17 mouse cellular contexts compared by ENCODE assay signal in the genomic region with DNA sequence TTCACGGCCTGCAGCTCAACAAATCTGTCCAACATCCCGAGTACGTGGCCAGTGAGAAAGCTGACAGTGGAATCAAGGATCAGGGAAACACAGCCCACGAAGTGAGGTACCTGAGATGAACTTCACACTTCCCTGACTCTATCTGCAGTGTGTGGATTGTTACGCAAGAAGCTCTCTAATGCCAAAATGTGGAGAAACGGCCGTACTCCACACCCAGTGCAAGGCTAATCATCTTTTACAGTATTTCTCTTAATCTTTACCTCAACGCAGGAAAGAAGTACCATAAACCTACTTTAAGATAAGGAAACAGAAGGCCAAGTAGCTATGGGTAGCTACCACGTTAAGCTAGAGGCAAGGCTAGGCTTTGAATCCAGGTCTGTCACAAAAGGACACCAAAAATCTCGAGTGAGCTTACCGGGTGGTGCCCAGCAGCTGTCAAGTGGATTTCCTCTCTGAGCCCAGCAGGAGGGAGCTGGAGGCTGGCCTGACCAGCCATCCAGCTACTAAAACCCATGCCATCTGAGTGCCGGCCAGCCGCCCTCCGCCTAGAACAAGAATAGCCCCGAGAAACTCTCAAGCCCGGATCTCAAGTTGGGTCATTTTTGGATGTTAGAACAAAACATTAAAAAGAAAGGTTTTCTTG. TPM values are rescaled to one million over a fixed set of nuclear protein-coding genes. Genes with fewer than 3 reads are reported as not detected.
DNase-seq lines count a peak whose midpoint lies in the region; ATAC-seq and TF ChIP-seq lines count a peak whose summit lies in the region.
"Had no signal": no experiment of that assay in that cellular context is flagged by ENCODE, and none has a peak within 500 bp of the region (broad histone marks: within the 10 kb centered on the region; RNA-seq: fewer than 3 reads in every experiment).

No protein-coding gene starts in this region.

- WGBS in lung, adult 2 months, result 63% methylated on average over 16 of the region's 16 CpGs

- no peaks in the 10 kb centered on the region for H3K27me3 ChIP-seq in myocyte (ENCODE audit: control insufficient read depth, insufficient read depth, insufficient read length)

- no peak overlapping the region for H3K4me3 ChIP-seq in lung, adult 2 months (replicated peaks; ENCODE audit: extremely low read depth, low read depth, low read length)
- no peak overlapping the region for H3K4me3 ChIP-seq in myocyte

- DNase-seq in cerebellum, adult 11 months, result peak; percentile 53
- DNase-seq in lung, postnatal 25 days (ENCODE audit: low spot score), result peak; percentile 18
- no peak for DNase-seq in lung, adult 2 months
- peak; percentile 59 for DNase-seq in gastrocnemius, postnatal 25 days
- DNase-seq in ovary, adult 18-20 months (ENCODE audit: low spot score), result no peak
- DNase-seq in thymus, postnatal 10 days (ENCODE audit: low spot score in 2 of 2), result no peak
- DNase-seq: liver; thymus, postnatal 4 days had no signal

- no peak for TF ChIP-seq CTCF in lung, adult 2 months (IDR thresholded peaks at IDR 0.05; ENCODE audit: insufficient read depth, low read length)

- TF ChIP-seq POLR2A in lung, adult 2 months (IDR thresholded peaks at IDR 0.05; ENCODE audit: borderline replicate concordance, extremely low read depth, low read depth, low read length), result no peak
- TF ChIP-seq POLR2A in myocyte (IDR thresholded peaks at IDR 0.05; ENCODE audit: insufficient read length, low read depth), result no peak

- ATAC-seq in cerebellum, adult (ENCODE audit: insufficient number of reproducible peaks, low FRiP score, low TSS enrichment), result no peak; the same call in 1 of the 2 replicates
- ATAC-seq: inflammation-experienced regulatory T-cells, adult 6 months had no signal

- peaks cover 14% of the 10 kb centered on the region for H3K36me3 ChIP-seq in myocyte (ENCODE audit: control insufficient read depth, insufficient read depth)

- H3K4me2 ChIP-seq in myocyte (ENCODE audit: low read depth), result peak overlapping the region; percentile 32
- H3K4me2 ChIP-seq: midbrain, embryonic 11.5 days had no signal

- no peaks in the 10 kb centered on the region for H3K79me2 ChIP-seq in myocyte (ENCODE audit: control insufficient read depth, insufficient read depth)

- no peak overlapping the region for H3ac ChIP-seq in myocyte (ENCODE audit: control insufficient read depth, insufficient read length)

- H3K4me1 ChIP-seq in lung, adult 2 months (ENCODE audit: control insufficient read depth, insufficient read depth, low read length), result no peaks in the 10 kb centered on the region

TF ChIP-seq in myocyte, 11 proteins besides CTCF, POLR2A, EP300 and RAD21:
- TF ChIP-seq REST (IDR thresholded peaks at IDR 0.05; ENCODE audit: insufficient read depth, insufficient read length), result no peak
- peak; percentile 33 to 77 (median 61) for TF ChIP-seq MYOD1 (IDR thresholded peaks at IDR 0.05; ENCODE audit: control insufficient read depth in 1 of 3, insufficient read length in 2 of 3, low read depth in 2 of 3)
- no peak for TF ChIP-seq TCF12 (IDR thresholded peaks at IDR 0.05; ENCODE audit: insufficient read depth, poor library complexity, severe bottlenecking)
- TF ChIP-seq MAX (IDR thresholded peaks at IDR 0.05; ENCODE audit: low read depth), result no peak
- no peak for TF ChIP-seq USF1 (IDR thresholded peaks at IDR 0.05; ENCODE audit: low read depth)
- peak in 2 of 3 experiments; percentile 83 to 84 for TF ChIP-seq MYOG (IDR thresholded peaks at IDR 0.05; ENCODE audit: control insufficient read depth in 1 of 3, insufficient read depth in 1 of 3, insufficient read length in 2 of 3, low read depth in 2 of 3)
- TF ChIP-seq TCF3 (IDR thresholded peaks at IDR 0.05; ENCODE audit: insufficient read length, low read depth), result no peak
- peak; percentile 44; the same call in 1 of the 2 replicates for TF ChIP-seq CEBPB (IDR thresholded peaks at IDR 0.05; ENCODE audit: insufficient read depth, poor library complexity, severe bottlenecking)
- TF ChIP-seq SRF (IDR thresholded peaks at IDR 0.05; ENCODE audit: control insufficient read depth, insufficient read length, low read depth), result no peak
- no peak for TF ChIP-seq POLR2AphosphoS2 (IDR thresholded peaks at IDR 0.05; ENCODE audit: insufficient read length, low read depth)
- TF ChIP-seq E2F4 (IDR thresholded peaks at IDR 0.05; ENCODE audit: insufficient read depth), result no peak

RNA-seq across cellular contexts. Expression of a gene that starts 27.0 kb away (rescaled TPM):
- polyA plus RNA-seq in lung, adult 2 months (2012; rRNA removed), result 13.5 and 24.0 TPM in 2 replicates
- total RNA-seq in gastrocnemius, postnatal 25 days (2021), result 100 to 1,000 TPM; 140 to 156 TPM
- polyA plus RNA-seq in myocyte (2012; fragmentation: generic; extraction: Trizol), result 96.2 TPM

RNA-seq across cellular contexts. Expression of a gene that starts 37.4 kb away (rescaled TPM):
- not detected in 2 replicates for polyA plus RNA-seq in lung, adult 2 months (2012; rRNA removed)
- not detected for total RNA-seq in gastrocnemius, postnatal 25 days (2021)
- 0.13 TPM for polyA plus RNA-seq in myocyte (2012; fragmentation: generic; extraction: Trizol)
- total RNA-seq: adrenal gland, adult 18-20 months; common myeloid progenitor, adult 5-6 weeks; neutrophil, adult 5-6 weeks had no signal
- polyA plus RNA-seq: gonadal fat pad, adult 2 months; inflammation-experienced regulatory T-cells, adult 6 months; midbrain, embryonic 11.5 days had no signal

RNA-seq across cellular contexts. Expression of a gene that starts 42.1 kb away (rescaled TPM):
- polyA plus RNA-seq in lung, adult 2 months (2012; rRNA removed), result 0.37 and 0.59 TPM in 2 replicates
- not detected for total RNA-seq in gastrocnemius, postnatal 25 days (2021)
- 2.8 TPM for polyA plus RNA-seq in myocyte (2012; fragmentation: generic; extraction: Trizol)
- total RNA-seq: common myeloid progenitor, adult 5-6 weeks; neutrophil, adult 5-6 weeks had no signal
- polyA plus RNA-seq: G1E; inflammation-experienced regulatory T-cells, adult 6 months had no signal

RNA-seq across cellular contexts. Expression of a gene that starts 53.1 kb away (rescaled TPM):
- 7.1 and 9.1 TPM in 2 replicates for polyA plus RNA-seq in lung, adult 2 months (2012; rRNA removed)
- 1 to 10 TPM; 3.6 to 5.9 TPM for total RNA-seq in gastrocnemius, postnatal 25 days (2021)
- 13.0 TPM for polyA plus RNA-seq in myocyte (2012; fragmentation: generic; extraction: Trizol)

Comparison
In these comparisons a context has a peak if more than half of its experiments do, and no peak if none do; other contexts are left out.
1. DNase-seq: peak in cerebellum, adult 11 months (single experiment), lung, postnatal 25 days (single experiment) and gastrocnemius, postnatal 25 days (single experiment); none in lung, adult 2 months (single experiment), ovary, adult 18-20 months (single experiment) and thymus, postnatal 10 days (0 of 2).